Mouse (Mus musculus) gastrocnemius, adult 18-20 months (tissue): ENCODE measurements around the gene Sf3a3. TPM values are rescaled to one million over a fixed set of nuclear protein-coding genes. Genes with fewer than 3 reads are reported as not detected.

Experiments used
- DNase-seq: peaks from one replicate; pipeline ENCODE4 v3.0.0; 2021; ENCODE audit warnings: low spot score
- microRNA-seq: library from miRNA; unstranded; fragments of <30 nt; microRNA quantifications from one replicate; pipeline ENCODE4 v1.2.0, GENCODE M21; 2021
- total RNA-seq, 2 experiments: library from RNA; stranded (reverse); gene quantifications; 2 replicates each; pipeline ENCODE4 v1.2.3; 2021

Gene Sf3a3
- total RNA-seq, 2 experiments from 2014 or later, result 12.7 to 13.9 TPM

DNA sequence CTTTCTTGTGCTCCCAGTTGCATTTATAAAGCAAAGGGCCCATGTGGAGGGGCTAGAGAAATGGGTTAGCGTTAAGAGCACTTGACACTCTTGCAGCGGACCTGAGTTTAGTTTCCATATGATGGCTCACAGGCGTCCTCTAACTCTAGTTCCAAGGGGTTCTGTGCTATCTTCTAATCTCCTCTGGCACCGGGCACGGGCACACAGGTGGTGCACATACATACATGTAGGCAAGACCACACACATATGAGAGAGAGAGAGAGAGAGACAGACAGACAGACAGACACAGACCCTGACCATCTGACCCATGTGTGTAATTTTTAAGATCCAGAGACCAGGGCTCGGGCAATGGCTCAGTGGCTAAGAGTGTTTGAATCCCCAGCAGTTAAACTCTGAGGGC is 59.4 kb downstream of the Sf3a3 start:
- DNase-seq, result no peak

DNA sequence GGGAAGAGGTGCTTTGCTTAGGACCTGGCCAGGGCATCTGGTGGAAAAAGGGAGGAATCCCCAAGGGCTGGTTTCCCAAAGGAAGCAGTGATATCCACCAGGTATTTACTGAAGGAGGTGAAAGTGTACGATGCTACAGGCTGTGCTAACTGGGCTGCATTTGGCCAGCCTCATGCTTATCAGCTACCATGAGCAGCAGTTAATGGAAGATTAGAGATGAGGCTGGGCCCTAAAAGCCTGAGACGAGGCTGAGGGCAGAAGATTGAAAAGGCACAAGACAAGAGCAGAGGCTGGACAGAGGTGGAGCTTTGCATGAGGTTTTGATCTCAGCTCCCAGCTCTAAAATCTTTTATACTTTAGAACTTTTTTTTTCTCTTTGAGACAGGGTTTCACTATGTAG is 59.9 kb downstream of the Sf3a3 start:
- no peak for DNase-seq

DNA sequence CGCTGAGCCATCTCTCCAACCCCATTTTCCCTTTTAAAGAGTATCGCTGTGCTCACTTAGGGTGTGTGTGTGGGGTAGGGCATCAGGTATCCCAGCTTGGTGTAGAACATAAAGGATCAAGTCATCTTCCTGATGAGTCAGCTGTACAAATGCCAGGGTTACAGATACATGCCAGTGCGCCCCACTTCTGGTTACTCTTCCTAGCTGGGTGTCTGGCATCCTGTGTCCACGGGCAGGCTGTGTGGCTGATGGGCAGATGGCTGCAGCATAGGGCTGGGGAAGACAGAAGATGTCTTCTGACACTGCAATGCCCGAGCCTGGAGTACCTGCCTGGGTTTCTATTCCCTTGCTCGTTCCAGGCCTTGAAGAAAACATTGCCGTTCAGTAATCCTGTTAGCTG is 66.8 kb downstream of the Sf3a3 start:
- DNase-seq, result no peak

Small RNAs within 50 kb of the gene (microRNA-seq; reads per million reads assigned to microRNA genes)
- not detected for gene Gm24721
- not detected for gene Mir697
- gene Mir698, result not detected

Other genes with a start within 250 kb of the Sf3a3 start
- gene 3100002H09Rik, start 104.0 kb upstream of the Sf3a3 start, total RNA-seq, result not detected
- gene Pou3f1, start 58.0 kb upstream of the Sf3a3 start, total RNA-seq, result under 1 TPM; 0.31 to 0.39 TPM
- gene Utp11, start 21.2 kb upstream of the Sf3a3 start, total RNA-seq, result 10 to 100 TPM; 18.4 to 22.7 TPM
- gene Fhl3, start 14.1 kb upstream of the Sf3a3 start, total RNA-seq, result 100 to 1,000 TPM; 271 to 315 TPM
- gene Inpp5b, start 27.1 kb downstream of the Sf3a3 start, total RNA-seq, result 1 to 10 TPM; 7.4 to 8.1 TPM
- gene Mtf1, start 87.3 kb downstream of the Sf3a3 start, total RNA-seq, result 10 to 100 TPM; 11.1 to 12.1 TPM
- 10 to 100 TPM; 10.4 to 11.9 TPM for gene Yrdc, start 135.9 kb downstream of the Sf3a3 start, total RNA-seq
- 10 to 100 TPM; 19.7 to 23.0 TPM for gene 1110065P20Rik, start 136.4 kb downstream of the Sf3a3 start, total RNA-seq
- under 1 TPM; 0.23 to 0.52 TPM for gene Maneal, start 147.4 kb downstream of the Sf3a3 start, total RNA-seq
- gene Epha10, start 166.1 kb downstream of the Sf3a3 start, total RNA-seq, result not detected
- gene 9930104L06Rik, start 222.3 kb downstream of the Sf3a3 start, total RNA-seq, result 1 to 10 TPM; 6.2 to 6.5 TPM
- under 1 TPM in 1 of 2 experiments, not detected in 1; 0.62 TPM for gene Cdca8, start 224.5 kb downstream of the Sf3a3 start, total RNA-seq